Mouse (Mus musculus) gonadal fat pad, adult 2 months (tissue): ENCODE data around the gene Dlx3. TPM values are rescaled to one million over a fixed set of nuclear protein-coding genes. Genes with fewer than 3 reads are reported as not detected.

Experiments
- DNase-seq: peaks from one replicate; pipeline ENCODE4 v3.0.0-alpha.2; 2012; ENCODE audit warnings: low read depth
- polyA plus RNA-seq: library from polyadenylated mRNA; depleted of rRNA; stranded (reverse); fragments of >200 nt; gene quantifications from 2 replicates; pipeline ENCODE4 v1.2.3, GENCODE M21; 2012

The Dlx3 gene
- polyA plus RNA-seq, 1 experiment: 0.07 TPM

DNA sequence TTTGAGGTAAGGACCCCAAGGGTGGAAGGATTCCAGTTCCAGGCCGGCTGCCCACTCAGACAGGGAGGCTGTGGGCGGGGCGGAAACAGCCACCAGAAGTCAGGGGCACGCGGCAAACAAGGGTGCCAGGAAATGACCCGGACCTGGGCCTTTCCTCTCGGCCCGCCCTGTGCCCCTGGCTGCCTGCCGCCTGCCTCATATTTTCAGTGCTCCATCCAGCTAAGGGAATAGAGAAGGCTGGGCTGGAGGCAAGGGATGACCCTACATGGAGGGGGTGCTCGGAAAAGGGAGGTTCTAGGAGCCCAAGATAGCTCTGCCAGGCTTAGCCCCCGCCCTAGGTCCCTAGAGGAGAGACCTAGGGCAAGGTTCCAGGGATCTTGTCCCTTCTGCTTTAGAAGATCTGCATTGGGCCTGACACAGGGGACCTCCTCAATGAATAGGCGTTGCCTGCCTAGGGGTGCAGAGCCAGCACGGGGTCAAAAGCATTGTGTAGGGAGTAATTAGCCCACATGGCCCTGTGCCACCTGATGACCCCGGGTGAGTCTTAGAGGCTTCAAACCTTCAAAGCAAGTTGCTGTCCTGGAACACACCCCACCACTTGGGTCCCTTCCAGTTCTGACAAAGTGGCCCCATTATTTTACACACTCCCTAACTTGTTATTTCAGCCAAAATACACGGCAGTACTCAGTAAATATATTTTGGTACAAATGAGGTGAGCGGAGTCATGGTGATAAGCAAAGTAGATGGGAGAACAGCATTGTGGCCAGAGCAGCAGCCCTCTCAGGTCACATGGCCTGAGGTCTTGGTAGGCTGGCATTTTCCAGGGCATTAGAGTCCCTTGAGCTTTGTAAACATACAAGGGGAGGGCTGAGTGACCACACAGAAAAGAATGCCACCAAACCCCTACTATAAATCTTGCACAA is 30.8 kb upstream of the Dlx3 start:
- no peak for DNase-seq

DNA sequence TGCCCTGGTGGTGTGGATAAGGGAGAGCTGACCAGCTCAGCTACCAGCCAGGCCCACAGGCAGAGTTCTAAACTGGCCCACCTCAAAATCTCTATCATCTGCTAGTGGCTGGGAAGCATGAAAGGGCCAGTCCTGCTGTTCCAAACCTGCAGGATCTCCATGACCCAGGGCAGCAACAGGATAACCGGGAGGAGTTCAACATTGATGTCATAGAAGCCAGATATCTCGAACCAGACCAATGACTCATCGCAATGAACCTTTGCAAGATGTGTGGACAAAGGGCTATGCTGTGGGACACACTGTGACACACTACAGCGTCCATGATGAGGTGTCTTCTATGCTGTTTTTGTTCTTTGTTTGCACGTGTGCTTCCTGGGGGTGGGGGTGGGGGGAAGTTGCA is 26.8 kb upstream of the Dlx3 start:
- no peak for DNase-seq

DNA sequence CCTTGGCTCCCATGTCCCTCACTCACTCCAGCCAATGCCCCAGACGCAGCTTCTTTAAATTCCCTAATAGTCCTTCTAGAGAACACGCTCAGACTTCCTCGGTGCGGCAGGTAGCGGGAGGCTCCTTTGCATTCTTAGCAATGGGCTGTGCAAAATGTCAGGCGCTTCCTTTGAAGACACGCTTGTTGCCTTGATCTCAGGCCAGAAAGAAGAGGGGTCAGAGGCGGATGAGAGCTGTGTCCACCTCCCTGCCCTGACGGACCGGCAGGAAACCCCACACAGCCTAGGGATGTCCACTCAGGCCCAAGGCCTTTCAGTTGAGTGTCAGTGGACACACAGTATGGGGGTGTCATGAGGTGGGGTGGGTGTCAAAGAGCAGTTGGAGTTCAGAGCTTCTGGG is 24.3 kb upstream of the Dlx3 start:
- no peak for DNase-seq

DNA sequence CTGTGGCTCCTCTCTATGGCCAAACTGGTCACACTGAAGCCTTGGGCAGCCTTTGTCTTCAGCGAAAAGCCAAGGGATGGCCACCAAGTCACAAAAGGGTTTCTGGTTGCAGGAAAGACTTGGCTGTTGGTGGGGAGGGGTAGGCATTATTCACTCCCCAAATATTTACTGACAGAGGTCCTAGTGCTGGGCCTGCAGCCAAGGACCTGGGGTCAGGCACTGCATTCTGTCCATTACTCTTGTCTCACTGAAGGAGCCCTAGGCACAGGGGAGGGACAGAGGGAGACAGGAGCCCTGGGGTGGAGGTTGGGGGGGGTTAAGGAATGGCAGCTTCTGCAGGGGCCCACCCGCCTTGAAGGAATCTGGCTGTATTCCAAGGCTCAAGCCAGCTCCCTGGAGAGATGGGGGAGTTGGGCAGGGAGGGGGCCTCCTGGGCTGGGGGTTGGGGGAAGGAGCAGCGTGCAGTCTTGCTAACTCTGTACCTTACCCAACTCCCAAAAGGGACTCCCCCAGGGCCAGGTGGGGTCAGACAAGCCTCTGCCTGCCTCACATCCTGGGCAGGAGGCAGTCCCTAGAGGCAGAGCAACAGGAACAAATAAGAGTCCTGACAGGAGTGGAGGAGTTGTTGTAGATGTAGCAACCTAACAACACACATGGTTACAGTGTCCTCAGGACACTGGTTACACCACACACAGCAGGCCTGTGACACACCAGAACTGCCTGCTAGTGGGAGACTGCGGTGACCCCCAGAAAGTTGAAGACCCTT is 23.1 kb upstream of the Dlx3 start:
- no peak for DNase-seq

DNA sequence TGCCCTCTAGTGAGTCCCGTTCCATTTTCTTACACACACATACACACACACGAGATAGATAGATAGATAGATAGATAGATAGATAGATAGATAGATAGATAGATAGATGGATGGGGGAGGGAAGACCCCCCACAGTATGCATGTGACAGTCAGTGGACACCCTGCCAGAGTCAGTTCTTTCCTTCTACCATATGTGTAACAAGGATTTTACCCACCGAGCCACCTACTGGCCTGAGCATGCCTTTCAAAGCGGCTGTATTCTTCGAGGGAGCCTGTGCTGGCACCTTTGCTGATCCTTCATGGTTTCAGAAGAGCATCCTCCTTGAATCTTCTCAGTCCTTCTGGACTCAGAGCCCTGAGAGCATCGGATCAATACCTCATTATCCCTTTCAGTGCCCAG is 22.0 kb upstream of the Dlx3 start:
- DNase-seq: no peak

DNA sequence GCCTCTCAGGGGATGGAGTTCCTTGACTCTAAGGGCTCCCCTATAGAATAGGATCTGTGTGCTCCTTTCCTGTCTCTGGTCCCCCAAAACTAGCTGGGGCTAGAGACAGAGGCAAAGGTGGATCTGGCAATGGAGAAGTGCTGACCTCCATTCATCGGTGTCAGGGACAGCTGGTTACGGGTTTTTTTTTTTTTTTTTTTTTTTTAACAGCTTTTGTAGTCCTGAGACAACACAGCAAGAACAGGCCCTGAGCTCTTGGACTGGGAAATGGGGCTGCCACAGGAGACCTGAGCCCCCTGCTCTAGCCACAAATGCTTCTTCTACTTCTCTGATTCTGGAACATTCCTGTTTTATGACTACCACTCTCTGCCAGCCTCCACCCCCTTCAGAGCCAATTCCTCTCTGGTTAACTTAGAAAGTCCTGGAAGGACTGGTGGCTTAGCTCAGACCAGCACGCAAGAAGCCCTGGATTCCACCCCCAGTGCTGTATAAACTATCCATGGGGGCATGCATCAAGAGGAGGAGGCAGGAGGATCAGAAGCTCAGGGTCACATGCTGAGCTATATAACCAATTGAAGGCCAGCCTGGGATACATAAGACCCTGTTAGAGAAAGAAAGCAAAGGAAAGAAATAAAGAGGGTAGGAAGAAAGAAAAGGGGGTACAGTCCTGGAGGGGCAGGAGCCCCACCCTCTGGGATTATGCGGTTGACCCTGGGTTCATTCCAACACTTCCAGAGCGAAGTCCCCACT is 21.4 kb upstream of the Dlx3 start:
- DNase-seq: no peak

DNA sequence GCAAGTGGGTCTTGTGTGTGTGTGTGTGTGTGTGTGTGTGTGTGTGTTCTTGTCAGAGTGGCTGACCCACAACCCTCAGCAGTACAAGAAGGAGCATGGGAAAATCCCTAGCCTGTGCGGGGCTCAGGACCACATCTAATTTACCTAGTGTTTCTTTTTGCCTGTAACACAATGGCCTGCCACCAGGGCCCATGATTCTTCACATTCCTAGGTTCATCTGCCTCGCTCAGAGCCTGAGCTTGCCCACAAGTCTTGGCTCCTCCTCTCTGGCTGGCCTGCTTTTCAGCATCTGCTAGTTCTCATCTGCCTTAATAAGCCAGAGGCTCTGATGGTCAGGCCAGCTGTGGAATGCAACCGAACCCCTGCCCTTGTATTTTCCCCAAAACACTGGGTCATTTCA is 19.5 kb upstream of the Dlx3 start:
- no peak for DNase-seq

DNA sequence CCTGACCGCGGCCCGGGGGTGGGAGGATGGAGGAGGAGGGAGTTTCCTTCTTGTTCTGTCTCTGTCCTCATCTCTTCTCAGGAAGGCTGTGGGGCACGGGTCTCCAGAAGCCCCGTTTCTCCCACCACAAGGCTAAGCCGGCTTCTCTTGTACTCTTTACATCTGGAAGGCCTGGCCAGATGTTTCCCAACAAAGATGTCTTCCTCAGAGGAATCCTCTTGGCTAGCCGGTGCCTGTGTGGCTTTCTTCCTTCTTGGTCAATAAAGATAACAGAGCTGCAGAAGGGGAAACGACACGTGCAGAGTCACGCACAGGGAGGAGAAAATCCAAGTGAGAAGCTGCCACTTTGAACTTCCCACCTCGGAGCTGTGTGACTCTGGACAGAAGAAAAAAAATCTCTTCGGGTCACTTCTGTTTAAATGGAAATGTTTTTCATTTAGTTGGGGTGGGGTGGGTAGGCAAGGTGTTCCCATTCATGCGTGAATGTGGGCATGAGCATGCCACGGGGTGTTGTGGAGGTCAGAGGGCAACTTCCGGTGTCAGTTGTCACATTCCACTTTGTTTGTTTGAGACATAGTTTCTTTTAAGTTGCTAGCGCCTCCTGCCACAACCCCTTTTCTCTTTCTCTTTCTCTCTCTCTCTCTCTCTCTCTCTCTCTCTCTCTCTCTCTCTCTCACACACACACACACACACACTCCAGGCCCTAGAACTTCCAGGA is 18.7 kb upstream of the Dlx3 start:
- DNase-seq: no peak

DNA sequence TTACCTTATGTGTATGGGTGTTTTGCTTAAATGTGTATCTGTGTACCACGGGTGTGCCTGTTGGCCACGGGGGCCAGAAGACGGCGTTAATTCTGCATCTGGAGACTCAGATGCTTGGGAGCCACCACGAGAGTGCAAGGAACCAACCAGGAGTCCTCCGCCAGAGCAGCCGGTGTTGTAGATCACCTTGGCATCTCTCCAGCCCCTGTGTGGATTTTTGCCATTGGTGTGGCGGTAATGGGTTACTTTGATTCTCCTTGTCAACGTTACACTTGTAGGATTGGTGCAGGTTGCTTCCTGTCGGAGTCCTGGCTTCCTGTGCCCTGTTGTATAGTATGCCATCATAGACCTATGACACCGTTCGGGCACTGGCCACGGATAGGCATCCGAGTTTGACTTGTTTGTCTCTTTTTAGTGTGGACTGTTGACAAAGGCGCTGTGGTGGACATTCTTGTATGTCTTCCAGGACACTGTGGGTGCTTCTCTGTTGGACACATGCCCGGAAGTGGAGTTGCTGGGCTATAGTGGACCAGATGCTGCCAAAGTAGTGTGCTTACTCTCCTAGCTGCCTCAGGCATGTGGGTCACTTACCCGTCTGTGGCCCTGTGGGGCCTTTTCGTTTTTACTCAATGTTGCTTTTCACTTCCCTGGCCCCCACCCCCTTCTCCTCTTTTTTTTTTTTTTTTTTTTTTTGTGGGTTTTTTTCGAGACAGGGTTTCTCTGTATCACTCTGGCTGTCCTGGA is 17.6 kb upstream of the Dlx3 start:
- DNase-seq: no peak

DNA sequence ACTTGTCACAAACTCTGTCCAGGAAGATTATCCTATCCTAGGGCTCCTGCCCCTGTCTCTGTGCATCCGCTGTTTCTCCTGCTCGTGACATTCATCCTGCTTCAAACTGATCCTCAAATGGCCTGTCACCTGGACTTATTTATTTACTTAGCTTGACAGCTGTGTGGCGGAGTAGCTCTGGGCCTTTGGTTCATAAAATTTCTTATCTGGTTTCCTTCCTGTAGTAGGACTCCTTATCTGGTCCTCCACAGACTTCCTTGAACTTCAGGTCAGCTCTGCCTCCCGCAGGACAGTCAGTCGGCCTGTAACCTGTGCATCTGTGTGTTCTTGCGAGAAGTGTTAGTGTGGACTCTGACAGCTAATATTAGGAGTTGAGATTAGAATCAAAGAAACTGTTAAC is 15.7 kb upstream of the Dlx3 start:
- no peak for DNase-seq

DNA sequence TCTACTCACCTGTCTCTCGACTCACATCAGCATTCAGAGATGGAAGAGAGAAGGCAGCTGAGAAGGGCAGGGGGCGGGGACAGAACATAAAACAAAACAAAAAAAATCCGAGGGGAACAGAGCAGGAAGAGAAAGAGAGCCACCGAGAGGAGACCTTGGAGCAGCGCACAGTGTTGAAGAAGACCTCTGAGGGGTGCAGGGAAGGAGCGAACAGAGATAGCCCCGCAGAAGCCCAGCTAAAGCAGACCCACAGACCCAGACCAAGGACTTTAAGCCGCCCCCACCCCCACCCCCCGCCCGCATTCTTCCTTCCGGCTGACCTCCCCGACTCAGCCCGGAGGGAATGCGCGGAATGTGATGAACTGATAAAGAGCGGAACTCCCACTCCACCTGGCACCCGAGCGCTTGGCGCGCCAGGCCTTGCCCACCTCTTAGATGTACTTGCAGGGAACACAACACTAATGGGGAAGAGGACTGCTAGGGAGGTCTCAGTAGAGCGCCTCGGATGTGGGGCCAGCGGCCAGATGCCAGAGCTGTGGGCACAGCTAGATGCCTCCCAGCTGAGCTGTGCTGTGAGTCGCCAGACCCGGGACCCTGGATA is 14.5 kb upstream of the Dlx3 start:
- DNase-seq: no peak

DNA sequence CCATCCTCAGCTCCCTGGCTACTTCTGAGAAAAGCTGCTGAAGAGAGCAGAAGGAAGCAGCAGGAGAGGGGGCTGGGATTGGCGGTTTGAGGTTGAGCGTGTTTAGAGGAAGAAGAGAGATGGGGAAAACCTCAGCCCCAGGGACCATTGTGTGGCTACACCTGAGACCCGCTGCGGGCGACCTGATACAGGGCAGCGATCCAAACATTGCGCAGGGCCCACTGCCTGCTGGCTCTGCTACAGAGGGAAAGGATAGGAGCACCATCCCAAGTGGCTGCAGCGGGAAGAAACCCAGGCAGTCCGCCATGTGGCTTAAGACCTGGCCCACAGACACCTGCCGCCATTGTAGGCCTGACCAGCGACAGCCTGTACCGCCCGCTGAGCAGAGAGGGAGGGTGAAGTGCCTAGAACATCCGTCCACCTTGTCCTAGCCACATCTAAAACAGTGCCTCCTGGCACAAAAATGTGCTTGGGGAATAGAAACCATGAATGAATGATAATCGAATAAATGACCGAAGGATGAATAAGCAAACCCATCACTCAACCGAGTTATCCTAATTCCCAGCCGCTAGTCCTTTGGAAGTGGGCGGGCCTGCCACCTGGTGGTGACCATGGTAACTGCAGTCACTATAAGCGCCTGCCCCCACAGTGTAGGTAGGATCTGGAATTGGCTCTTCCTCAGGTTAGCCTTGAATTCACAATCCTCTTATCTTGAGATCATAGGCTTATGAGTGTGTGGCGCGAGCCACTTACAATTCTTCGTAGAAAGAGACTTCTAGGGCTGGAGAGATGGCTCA is 13.3 kb upstream of the Dlx3 start:
- no peak for DNase-seq

DNA sequence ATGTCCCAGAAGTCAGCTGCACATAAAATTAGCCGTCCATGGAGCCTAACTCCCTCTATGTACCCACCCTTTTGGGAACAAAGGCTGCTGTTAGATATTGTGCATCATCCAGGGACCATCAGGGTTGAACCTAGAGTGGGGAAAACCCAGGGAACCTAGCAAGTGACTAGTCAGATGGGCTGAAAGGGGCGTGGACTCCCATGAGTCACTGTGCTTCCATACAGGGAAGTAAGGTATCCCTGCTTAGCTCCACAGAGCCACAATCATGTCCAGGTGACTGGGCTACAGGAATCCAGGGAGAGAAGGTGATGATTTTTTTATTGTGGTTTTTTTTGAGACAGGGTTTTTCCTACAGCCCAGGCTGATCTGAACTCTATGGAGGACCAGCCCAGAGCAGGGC is 10.9 kb upstream of the Dlx3 start:
- no peak for DNase-seq

DNA sequence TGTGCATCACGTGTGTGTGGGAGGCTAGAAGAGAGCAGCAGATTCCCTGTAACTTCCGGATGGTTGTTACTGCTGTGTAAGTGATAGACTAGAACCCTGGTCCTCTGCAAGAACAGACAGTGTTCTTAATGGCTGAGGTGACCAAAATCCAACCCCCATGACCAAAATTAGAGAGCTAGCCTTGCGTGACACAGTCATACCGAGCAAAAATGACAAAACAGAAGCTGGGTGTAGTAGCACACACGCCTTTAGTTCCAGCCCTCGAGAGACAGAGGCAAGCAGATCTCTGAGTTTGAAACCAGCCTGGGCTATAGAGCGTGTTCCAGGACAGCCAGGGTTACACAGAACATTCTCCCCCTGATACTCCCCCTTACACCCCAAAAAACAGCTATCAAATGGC is 9.8 kb upstream of the Dlx3 start:
- no peak for DNase-seq

DNA sequence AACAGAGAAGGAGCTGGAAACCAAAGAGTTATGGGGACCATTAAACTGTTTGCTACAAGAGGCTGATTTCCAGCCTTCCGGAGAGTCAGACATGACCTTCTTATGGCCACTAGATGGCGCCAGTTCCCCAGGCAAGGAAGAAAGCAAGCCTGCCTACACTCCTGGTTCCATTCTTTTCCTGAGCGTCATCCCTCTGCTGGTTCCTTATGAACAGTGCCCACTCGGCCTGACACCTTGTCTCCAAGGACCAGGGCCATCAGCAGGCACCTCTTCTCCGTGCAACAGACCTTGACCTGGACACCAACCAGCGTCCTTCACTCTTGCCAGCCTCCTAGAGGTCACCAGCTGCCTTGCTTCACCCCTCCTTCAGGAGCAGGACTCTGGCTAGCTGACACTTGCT is 2.9 kb upstream of the Dlx3 start:
- no peak for DNase-seq

DNA sequence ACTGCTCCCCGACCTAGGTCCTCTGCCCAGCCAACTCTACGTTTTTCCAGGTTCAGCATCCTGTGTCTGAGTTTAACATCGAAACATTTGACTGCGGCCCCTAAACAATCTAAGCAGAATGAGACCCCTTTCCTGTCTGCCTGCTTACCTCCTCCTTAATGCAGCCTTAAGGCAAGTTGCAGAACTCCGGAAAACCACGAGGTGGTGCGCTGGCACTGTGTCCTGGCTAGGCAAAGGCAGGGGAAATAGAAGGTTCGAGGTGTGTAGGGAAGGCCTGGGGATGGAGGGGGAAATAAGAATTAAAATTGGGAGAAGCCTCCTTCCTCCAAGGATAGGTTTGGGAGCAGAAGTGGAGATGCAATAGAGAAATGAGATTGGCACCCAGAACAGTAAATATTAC is 1.4 kb upstream of the Dlx3 start:
- DNase-seq: no peak

DNA sequence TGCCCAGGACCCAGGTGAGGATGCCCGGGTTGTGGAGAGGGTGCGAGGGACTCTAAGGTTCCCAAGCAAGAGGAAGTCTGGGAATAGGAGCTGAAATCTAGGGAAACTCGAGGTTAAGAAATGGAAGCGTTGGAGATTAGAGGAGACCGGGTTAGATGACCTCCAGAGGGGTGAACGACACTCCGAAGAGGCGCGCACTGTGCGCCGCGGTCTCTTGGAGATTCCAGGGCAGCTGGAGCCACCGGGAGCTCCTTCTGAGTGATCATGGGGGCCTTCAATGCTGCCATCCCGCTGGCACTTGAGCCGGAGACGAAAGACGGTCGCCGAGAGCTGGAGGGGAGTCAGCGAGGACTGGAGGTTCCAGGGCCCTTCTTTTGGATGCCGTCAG is 708 bp downstream of the Dlx3 start:
- no peak for DNase-seq

DNA sequence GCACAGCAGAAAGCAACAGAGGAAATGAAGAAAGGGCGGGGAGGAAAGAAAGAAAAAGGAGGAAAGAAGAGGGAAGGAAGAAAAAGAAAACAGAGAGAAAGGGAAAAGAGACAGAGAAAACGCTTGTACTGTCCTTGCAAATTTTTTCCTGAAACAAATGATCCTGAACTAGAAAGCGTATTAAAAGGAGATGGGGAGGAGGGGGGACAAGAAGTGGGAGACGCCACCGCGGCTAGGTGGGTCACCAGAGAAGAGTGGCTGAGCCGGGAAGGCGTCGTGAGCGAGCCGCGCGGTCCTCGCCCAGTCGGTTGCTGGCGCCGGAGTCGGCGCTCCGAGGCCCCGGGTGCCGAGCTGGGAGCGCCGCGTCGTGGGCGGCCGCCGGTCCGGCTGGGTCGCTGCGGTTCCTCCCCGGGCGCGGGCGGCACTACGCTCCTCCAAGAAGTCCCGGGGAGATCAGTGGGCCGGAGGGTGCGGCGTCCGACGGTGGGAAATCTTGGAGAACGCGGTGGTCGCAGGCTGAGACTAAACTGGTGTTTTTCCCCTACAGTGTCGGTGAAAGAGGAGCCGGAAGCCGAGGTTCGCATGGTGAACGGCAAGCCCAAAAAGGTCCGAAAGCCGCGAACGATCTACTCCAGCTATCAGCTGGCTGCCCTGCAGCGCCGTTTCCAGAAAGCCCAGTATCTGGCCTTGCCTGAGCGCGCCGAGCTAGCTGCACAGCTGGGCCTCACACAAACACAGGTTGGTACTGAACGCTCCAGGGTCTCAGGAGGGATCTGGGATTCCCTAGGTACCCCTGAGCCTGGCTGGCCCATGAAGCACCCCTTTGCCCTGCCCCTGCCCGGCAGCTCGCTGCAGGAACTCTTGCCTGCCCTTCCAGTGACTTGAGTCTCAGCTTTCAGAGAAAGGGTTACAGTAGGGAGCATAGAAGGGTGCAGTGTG is 1.5 kb downstream of the Dlx3 start:
- DNase-seq: no peak

DNA sequence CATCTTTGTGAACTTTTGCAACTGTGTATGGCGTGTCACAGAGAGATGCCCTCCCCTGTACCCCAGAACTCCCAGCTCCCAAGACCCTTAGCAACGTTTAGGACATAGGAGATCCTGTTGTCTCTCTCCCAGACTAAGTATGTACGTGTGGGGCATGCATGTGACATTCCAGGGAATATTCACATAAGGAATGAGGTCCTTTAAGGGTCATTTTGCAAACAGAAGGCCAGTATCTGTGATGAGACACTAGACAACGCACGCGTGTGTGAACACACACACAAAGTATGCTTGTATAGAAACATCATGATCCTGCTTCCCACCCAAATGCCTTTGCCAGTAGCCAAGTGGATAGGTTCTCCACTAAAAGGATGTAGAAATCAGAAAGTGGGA is 2.2 kb downstream of the Dlx3 start:
- DNase-seq: no peak
